Mouse (Mus musculus) testis, adult 2 months (tissue): Measurements from ENCODE around the gene Cdh26.

ENCODE experiments used
- CTCF ChIP-seq: fragments of 200-500 bp; IDR thresholded peaks from 2 replicates; pipeline ENCODE4 v1.5.1; 2012; ENCODE audit warnings: low read depth, mild to moderate bottlenecking, inconsistent platforms, low read length, moderate library complexity; ENCODE audit not compliant: control insufficient read depth, insufficient read depth, insufficient replicate concordance
- POLR2A ChIP-seq: fragments of 200-500 bp; IDR thresholded peaks from 2 replicates; pipeline ENCODE4 v1.6.1; 2012; ENCODE audit warnings: low read depth, mild to moderate bottlenecking, inconsistent platforms, low read length, moderate library complexity; ENCODE audit not compliant: control insufficient read depth

DNA sequence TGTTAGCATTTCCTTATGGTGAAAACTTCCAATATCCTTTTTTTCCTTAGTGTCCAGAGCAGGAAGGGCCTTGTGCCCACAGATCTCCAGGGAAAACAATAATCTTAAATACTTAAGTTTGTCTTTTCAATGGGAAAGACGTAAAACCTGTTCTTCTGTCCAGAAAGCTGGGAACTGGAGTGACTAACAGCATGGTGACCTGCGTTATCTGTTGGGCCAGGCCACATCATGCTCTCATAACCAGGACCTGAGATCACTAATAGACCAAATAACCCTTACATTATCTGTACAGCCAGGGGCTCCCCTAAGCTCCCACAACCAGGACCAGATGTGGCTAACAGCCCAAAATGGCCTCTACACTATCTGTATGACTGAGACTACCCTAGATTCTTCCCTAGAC, 3.6 kb downstream of the Cdh26 start:
- no peak for TF ChIP-seq CTCF
- TF ChIP-seq POLR2A: no peak
